Mouse (Mus musculus): ENCODE measurements around the gene Trank1. TPM values are rescaled to one million over a fixed set of nuclear protein-coding genes. Genes with fewer than 3 reads are reported as not detected.
A peak's percentile ranks its signal among the peaks of the same experiment; 100 is the strongest.

The Trank1 gene
- 100 to 1,000 TPM; 222 to 227 TPM for total RNA-seq (2021)
- long read RNA-seq, experiment 1, partial matches to known transcripts: 29 of 32 reads
- long read RNA-seq, experiment 1, other reads (novel, unspliced or antisense): 3 of 32 reads
- long read RNA-seq, experiment 2, full-length matches to known transcripts: 2 of 40 reads
- long read RNA-seq, experiment 2, partial matches to known transcripts: 34 of 40 reads
- long read RNA-seq, experiment 2, other reads (novel, unspliced or antisense): 4 of 40 reads

DNA sequence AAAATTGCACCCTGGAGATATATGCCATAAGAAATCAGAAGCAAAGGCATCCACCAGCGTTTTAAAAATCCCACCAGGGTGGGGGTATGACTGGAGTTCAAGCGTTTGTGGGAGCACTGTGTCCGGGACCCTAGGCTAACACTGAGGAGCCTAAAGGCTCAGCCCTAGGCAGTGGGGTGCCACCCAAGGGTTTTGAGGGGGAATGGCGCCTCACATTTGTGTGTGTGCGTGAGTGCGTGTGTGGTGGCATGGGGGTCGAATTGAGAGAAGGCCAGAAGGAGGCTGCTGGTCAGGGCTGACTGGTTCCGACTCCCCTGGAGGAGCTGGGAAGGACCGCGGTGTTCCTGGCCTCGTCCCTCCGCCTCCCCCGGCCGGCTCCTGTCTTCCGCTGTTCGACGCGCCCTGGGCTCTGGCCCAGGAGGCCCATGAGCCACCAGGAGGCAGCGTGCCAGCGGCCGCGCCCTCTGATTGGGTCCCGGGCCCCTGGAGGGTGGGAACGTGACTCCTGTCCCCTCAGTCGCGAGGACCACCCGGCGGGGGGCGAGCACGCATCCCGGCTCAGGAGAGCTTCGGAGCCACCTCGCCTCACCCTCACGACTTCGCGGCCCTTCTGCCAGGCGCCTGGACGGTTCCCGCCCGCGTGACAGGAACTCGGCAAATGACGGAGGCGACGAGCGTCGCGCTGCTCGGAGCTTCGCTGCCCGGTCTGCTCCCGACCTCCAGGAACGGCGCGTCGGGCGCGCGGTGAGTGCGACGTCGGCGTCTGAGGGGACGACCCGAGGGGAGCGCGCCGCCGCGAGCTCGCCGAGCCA lies at the start of gene Trank1:
Trank1 (plus strand) TSS at position 709 of the 812 bp plus-strand sequence.
- DNase-seq (ENCODE audit: low spot score in 2 of 2): peak; percentile 50
- intact Hi-C loops (cut with DNase I): loop anchor here (2.0 kb wide), 1 partner anchor 20 kb away; no protein-coding TSS in a partner anchor

DNA sequence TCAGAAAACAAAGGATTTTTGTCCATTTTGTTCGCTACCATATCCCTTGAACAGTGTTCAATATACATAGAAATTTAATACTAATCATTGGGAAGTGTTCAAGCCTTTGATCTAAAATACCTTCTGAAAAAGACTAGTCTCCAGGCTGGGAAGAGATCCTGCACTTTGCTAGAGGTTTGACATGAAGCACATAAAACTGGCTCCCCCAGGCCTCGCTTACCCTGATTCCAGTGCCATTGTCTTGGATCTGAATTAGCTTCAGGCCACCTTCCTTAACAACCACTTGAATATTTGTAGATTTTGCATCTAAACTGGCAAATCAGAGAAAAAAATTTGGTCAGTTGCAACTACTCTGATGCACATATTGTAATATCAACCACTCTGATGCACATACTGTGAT lies 43.5 kb upstream of the Trank1 start:
- intact Hi-C loops (cut with DNase I): no loop called here
- no peak for DNase-seq (ENCODE audit: low spot score in 2 of 2)

DNA sequence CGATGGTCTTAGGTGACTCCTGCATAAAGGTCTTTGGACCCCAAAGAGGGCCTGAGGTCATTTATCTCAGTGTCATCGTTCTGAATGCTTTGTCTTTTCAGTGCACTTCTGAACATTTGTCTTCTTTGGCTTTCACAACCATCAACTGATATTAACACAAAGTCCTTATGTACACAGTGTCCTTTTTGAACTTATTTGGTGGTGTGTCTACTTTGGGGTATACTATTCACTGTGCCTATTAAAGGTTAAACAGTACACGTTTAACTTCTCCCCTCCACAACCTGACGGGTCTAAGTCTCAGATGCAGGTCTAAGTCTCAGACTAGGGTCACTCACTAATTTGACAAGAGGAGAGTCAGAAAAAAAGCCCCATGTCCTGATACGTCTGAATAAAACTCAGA lies 40.9 kb upstream of the Trank1 start:
- intact Hi-C loops (cut with DNase I): no loop called here
- DNase-seq (ENCODE audit: low spot score in 2 of 2): no peak

DNA sequence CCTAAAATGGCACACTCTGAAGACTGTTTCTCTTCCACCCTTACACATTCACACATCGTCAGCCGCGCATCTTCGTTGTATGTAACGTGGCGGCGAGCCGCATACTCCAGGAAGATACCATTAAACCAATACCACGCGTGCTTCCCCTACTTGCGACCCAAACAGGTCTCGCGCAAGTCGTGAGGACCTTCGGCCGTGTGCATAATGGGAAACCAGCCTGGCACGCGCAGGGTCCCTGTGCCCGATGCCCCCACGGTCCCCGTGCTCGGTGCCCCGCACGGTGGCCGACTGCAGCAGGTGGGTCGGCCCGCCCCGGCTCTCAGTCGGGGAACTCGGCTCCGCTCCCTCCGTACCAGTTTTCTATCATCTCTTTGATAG lies 40.5 kb upstream of the Trank1 start:
- intact Hi-C loops (cut with DNase I): no loop called here
- DNase-seq (ENCODE audit: low spot score in 2 of 2): peak in 1 of 2 experiments; percentile 85

DNA sequence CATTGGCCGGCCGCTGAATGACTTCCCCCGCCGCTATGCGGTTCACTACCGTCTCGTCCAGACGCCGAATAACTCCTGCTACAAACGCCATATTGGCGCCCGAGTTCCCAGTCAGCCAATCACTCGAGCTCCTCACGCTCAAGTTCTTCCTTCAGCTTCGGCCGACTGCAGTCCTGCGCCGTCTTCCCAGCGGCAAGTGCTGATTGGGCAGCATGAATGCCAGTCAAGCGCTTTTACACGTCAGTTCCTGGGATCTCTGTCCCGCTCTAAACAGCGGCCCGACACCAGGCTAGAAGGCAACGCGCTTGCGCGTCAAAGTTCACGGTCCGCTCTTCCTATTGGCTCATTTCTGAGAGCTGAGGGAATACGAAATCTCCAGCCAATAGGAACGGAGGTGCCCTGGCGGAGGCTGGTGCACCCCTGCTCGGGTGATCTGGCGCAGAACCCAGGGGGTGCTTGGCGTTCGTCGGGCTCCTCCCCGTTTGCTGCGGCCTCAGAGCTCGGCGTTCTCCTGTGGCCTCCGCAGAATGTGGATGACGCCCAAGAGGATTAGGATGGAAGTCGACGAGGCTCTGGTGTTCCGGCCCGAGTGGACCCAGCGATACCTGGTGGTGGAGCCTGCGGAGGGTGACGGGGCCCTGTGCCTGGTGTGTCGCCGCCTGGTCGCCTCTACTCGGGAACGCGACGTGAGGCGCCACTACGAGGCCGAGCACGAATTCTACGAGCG lies 39.9 kb upstream of the Trank1 start, which contains the start of the genes Mlh1 and Epm2aip1:
Mlh1 (minus strand) TSS at position 358 of the 727 bp plus-strand sequence.
Epm2aip1 (plus strand) TSS at position 496 of the 727 bp plus-strand sequence.
- intact Hi-C loops (cut with DNase I): no loop called here
- DNase-seq (ENCODE audit: low spot score in 2 of 2): peak; percentile 99 to 100

DNA sequence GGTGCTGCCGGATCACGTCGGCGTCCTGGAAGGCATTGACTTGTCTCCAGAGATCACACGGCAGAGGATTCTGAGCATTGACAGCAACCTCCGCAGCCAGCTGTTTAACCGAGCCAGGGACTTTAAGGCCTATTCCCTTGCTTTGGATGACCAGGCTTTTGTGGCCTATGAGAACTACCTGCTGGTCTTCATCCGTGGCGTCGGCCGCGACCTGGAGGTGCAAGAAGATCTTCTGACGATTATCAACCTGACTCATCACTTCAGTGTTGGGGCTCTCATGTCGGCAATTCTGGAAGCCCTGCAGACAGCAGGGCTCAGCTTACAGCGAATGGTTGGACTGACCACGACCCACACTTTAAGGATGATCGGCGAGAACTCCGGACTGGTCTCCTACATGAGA lies 39.2 kb upstream of the Trank1 start:
- DNase-seq (ENCODE audit: low spot score in 2 of 2): peak; percentile 8 to 31
- intact Hi-C loops (cut with DNase I): no loop called here

DNA sequence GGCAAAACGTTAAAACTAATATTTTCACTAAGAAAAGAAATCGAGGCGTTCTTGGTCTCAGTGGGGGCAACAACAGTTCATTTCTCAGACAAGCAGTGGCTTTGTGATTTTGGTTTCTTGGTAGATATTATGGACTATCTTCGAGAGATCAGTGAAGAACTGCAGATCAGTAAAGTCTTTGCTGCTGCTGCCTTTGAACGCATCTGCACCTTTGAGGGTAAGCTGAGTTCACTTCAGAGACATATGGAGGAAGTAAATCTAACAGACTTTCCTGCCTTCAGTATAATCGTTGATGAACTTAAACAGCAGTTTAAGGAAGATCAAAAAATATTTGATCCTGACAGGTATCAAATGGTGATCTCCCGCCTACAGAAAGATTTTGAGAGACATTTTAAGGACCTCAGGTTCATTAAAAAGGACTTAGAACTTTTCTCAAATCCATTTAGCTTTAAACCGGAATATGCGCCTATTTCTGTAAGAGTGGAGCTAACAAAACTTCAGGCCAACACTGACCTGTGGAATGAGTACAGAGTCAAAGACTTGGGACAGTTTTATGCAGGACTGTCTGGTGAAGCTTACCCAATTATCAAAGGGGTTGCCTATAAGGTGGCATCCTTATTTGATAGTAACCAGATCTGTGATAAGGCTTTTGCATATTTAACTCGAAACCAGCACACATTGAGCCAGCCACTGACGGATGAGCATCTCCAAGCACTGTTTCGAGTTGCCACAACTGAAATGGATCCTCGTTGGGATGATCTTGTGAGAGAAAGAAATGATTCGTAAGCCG lies 38.3 kb upstream of the Trank1 start:
- intact Hi-C loops (cut with DNase I): no loop called here
- DNase-seq (ENCODE audit: low spot score in 2 of 2): no peak

DNA sequence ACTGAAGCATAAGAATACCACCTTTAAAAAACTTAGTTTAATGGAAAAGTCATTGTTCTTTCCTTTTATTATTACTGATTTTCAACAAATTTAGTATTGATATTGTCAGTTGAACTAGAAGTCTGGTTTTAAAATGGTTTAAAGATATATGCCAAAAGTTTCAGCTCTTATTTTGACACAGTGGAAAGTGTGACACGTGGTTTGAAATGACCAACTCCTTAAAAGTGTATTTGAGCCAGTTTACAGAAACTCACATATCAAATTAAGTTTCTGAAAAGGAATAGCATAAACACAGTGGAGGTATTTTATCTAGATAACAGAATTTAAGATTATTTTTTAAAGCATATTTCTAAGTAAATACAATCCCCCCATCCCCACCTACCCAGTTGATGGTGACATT lies 37.6 kb upstream of the Trank1 start:
- intact Hi-C loops (cut with DNase I): no loop called here
- no peak for DNase-seq (ENCODE audit: low spot score in 2 of 2)

DNA sequence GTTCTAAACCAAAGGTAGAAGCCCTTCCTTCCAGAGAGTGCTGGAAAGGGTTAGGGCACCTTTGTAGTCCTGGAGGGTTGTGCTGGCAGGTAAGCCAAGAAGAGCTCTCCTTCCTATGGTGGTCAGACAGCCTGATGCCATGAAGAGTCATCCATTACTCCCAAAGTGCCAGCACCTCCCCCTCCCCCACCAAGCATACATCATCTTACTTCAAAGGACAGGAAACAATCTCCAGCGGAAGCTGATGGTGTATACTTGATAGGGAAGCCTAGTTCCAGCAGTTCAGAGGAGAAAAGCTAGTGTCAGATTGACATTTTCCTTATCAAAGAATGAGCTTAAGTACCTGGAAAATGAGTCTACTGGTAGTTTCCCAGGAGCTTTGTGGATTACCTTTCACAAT lies 36.4 kb upstream of the Trank1 start:
- intact Hi-C loops (cut with DNase I): no loop called here
- DNase-seq (ENCODE audit: low spot score in 2 of 2): no peak

DNA sequence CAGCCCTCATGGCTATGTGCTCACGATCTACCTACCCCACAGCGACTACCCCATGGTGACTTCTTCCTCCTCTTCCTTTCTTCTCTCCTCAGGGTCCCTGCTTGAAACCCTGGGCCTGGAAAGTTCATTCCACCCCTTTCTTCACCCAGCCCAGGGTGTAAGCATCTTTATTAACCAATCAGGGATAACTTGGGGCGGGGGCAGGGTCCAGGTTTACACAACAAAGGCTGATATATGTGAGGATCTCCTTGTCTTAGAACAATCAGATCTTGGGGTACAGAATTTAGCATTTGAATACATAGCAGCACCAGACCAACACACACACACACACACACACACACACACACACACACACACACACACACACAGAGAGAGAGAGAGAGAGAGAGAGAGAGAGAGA lies 26.5 kb upstream of the Trank1 start:
- DNase-seq (ENCODE audit: low spot score in 2 of 2): no peak
- intact Hi-C loops (cut with DNase I): no loop called here

DNA sequence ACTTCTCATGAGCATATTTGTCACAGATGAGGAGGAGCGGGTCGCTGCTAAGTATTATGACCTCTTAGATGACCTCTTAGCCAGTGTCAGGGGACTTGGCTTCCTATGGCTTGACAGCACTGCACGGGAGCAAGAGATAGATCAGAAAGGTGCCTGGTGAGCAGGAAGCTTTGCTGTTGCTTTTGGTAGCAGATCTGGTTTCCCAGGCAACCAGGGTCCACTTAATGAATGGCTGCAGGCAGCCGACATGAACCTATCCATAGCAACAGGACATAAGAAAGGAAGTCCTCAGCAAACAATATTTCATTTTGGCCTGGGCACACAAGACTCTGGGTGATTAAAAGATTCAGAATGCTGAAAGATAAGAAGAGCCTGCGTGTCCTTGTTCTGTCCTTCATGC lies 25.9 kb upstream of the Trank1 start:
- intact Hi-C loops (cut with DNase I): no loop called here
- DNase-seq (ENCODE audit: low spot score in 2 of 2): peak in 1 of 2 experiments; percentile 12

DNA sequence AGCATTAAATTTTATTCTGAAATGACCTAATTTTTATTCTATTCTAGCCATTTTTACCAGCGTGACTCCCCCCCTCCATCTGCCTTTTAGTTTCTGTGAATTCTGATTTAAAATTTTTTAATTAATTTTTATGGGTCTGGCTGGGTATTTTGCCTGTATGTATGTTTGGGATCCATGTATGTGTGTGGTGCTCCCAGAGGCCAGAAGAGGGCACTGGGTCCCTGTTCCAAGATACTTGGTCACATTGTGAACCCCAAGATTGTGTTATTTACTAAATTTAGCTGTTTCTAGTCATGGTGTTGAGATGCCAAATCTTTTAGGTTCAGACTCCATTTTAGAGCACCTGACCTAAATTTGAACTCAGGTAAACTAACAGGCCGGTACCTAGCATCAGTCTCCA lies 25.1 kb upstream of the Trank1 start:
- intact Hi-C loops (cut with DNase I): no loop called here
- DNase-seq (ENCODE audit: low spot score in 2 of 2): peak in 1 of 2 experiments; percentile 32

DNA sequence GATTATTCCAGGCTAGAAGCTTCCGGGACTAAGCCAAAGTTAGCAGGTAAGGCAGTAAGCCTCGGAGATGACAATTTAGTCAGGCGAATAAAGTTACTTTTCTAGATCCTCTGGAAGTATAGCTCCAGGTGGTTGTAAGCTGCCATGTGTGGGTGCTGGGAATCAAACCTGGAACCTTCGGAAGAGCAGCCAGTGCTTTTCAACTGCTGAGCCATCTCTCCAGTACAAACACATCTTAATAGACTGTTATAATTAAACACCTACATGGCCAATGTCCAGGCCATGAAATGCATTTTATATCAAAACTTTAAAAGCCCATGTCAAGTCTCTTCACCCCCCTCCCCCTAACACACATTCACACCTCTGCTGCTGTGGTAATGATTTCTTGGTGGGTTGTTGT lies 23.6 kb upstream of the Trank1 start:
- intact Hi-C loops (cut with DNase I): no loop called here
- no peak for DNase-seq (ENCODE audit: low spot score in 2 of 2)

DNA sequence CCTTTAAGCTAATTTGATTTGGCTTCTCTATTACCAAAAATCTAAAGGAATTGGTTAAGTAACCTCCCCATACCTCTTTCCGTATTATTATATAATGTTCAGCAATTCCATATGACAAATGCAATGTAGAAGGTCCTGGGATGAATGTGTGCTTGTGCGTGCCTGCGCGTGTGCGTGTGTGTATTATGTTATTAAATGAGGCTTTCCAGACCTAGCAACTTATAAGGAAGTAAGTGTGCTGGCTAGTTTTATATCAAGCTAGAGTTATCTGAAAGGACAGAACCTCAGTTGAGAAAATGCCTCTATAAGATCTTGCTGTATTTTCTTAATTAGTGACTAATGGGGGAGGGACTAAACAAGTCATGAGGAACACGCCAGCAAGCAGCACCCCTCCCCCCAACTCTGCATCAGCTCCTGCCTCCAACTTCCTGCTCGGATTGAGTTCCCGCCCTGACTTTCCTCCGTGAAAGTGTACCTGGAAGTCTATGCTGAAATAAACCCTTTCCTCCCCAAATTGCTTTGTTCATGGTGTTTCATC lies 22.2 kb upstream of the Trank1 start:
- intact Hi-C loops (cut with DNase I): no loop called here
- no peak for DNase-seq (ENCODE audit: low spot score in 2 of 2)

DNA sequence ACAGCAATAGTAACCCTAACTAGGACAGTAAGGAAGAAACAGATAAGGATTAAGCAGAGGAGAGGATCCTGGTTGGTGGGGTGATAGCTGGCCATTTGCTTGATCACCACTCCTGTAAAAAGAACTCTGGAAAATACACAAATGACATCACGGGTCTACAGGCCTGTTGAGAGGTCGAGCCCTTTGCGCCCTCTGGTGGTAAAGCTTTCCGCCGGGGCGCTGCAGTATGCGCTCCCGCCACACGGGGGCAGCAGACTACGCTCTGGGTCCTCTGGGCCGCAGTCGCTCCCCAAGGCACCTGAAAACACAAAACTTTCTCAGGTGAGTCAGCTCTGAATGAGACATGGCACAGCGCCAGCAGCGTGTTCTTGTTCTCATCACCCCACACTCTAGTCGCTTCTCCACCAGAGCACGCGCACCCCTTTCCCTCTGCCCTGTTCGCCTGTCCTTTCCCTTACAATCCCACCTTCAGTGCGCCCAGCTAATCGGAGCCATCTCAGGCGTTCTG lies 21.7 kb upstream of the Trank1 start:
- DNase-seq (ENCODE audit: low spot score in 2 of 2): peak; percentile 94
- intact Hi-C loops (cut with DNase I): loop anchor here (2.0 kb wide), 1 partner anchor 21 kb away; the partner anchor contains the start of gene Trank1

DNA sequence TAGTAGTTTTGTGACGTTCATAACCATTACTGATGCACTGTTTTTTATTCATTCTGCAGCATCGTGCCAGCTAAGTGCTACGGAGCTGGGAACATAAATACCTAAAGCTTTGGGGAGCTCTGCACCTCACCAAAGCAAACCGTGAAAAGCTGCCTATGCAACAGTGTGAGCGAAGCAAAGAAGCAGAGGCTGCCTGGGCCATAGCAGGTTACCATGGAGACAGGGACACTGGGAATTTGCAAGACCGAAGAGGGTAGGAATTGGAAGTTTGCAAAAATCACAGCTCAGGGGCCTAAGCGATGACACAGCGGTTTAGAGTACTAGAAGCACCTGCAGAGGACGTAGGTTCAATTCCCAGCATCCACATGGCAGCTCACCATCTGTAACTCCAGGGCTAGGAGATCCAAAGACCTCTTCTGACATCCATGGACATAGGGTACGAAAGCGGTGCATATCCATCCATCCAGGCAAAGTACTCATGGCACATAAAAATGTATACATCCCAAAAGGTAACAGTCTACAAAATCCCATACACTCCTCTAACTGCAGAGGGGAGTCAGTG lies 20.9 kb upstream of the Trank1 start:
- DNase-seq (ENCODE audit: low spot score in 2 of 2): no peak
- intact Hi-C loops (cut with DNase I): loop anchor here (2.0 kb wide), 1 partner anchor 20 kb away; the partner anchor contains the start of gene Trank1

DNA sequence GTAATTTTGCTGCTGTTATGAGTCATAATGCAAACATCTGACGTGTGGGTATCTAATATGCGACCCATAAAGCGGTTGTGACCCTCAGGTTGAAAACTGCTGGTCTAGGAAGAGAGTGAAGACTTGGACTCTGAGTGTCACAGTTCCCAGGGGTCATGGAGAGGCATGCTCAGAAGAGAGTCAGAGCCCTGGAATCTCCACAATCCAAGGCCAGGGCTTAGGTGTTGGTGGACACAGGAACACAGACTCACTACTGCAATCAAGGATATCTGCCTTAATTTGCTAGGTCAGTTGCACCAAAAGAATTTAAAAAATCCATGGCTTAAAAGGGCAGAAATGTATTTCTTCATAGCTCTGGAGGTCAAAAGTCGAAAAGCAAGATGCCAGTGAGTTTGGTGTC lies 18.3 kb upstream of the Trank1 start:
- DNase-seq (ENCODE audit: low spot score in 2 of 2): no peak
- intact Hi-C loops (cut with DNase I): no loop called here

DNA sequence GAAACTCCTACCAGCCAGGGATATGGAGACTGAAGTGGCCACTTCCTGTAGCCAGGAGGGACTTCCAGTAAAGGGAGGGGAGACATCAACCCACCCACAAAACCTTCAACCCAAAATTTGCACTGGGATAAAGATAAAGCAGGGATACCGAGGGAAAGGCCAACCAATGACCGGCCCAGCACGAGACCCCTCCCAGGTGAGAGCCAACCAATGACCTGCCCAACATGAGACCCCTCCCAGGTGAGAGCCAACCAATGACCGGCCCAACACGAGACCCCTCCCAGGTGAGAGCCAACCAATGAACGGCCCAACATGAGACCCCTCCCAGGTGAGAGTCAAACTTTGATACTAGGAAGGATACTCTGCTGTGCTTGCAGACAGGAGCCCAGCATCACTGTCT lies 16.6 kb upstream of the Trank1 start:
- intact Hi-C loops (cut with DNase I): no loop called here

DNA sequence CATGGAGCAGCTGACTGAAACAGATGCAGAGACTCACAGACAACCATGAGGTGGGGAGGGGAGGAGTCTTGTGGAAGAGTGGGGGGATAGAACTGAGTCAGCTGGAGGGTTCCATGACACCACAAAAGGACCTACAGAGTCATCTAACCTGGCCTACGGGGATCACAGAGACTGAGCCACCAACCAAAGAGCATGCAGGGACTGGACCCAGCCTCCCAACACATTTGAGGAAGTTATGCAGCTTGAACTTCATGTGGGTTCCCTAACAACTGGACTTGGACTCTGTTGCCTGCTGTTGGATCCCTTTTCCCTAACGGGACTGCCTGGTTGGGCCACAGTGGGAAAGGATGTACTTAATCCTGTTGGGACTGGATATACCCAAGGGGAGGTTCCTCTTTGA lies 16.2 kb upstream of the Trank1 start:
- no peak for DNase-seq (ENCODE audit: low spot score in 2 of 2)
- intact Hi-C loops (cut with DNase I): no loop called here

More for the DNA sequence above, 16.6 kb upstream of the Trank1 start:
- DNase-seq (ENCODE audit: low spot score in 2 of 2): no peak
